ENCODE assay signal across 11 mouse cellular contexts in genomic region chr1:57333550-57334213, GRCm38 (mm10). TPM values are rescaled to one million over a fixed set of nuclear protein-coding genes. Genes with fewer than 3 reads are reported as not detected.
DNase-seq lines count a peak whose midpoint lies in the region; ATAC-seq and TF ChIP-seq lines count a peak whose summit lies in the region.
"Had no signal": no experiment of that assay in that cellular context is flagged by ENCODE, and none has a peak within 500 bp of the region (broad histone marks: within the 10 kb centered on the region; RNA-seq: fewer than 3 reads in every experiment).

No protein-coding gene starts in this region.

- no peak for ATAC-seq in intestine, embryonic 16.5 days
- ATAC-seq in intestine, postnatal 0 days = no peak
- no peak for ATAC-seq in forebrain, embryonic 14.5 days
- ATAC-seq in hindbrain, embryonic 11.5 days (ENCODE audit: low FRiP score) = no peak
- ATAC-seq: Patski had no signal

- H3K4me1 ChIP-seq in intestine, embryonic 16.5 days (ENCODE audit: control insufficient read depth, insufficient read depth, low read length) = no peaks in the 10 kb centered on the region
- no peaks in the 10 kb centered on the region for H3K4me1 ChIP-seq in intestine, postnatal 0 days (replicated peaks; ENCODE audit: control insufficient read depth, insufficient read depth, low read length)
- H3K4me1 ChIP-seq in forebrain, embryonic 14.5 days (ENCODE audit: control insufficient read depth, insufficient read depth, low read length) = peaks cover 17% of the 10 kb centered on the region
- H3K4me1 ChIP-seq in hindbrain, embryonic 11.5 days (replicated peaks; ENCODE audit: control insufficient read depth, insufficient read depth, low read length) = no peaks in the 10 kb centered on the region

- intact Hi-C loops in heart, postnatal 36 days (cut with DNase I) = no loop called here

- no peak for TF ChIP-seq CTCF in intestine, postnatal 0 days (IDR thresholded peaks at IDR 0.05; ENCODE audit: low read depth)

- H3K27ac ChIP-seq in intestine, embryonic 16.5 days (ENCODE audit: low read length) = peak overlapping the region; percentile 25; the same call in 1 of the 2 replicates
- no peak overlapping the region for H3K27ac ChIP-seq in intestine, postnatal 0 days (ENCODE audit: low read depth, low read length)
- H3K27ac ChIP-seq in forebrain, embryonic 14.5 days (ENCODE audit: low read depth, low read length) = no peak overlapping the region
- H3K27ac ChIP-seq in hindbrain, embryonic 11.5 days (ENCODE audit: low read depth, low read length) = no peak overlapping the region

- no peaks in the 10 kb centered on the region for H3K36me3 ChIP-seq in intestine, embryonic 16.5 days (ENCODE audit: control insufficient read depth, insufficient read depth, low read length)
- no peaks in the 10 kb centered on the region for H3K36me3 ChIP-seq in intestine, postnatal 0 days (ENCODE audit: control insufficient read depth, insufficient read depth)
- H3K36me3 ChIP-seq in forebrain, embryonic 14.5 days (ENCODE audit: control insufficient read depth, insufficient read depth, low read length) = no peaks in the 10 kb centered on the region
- H3K36me3 ChIP-seq in hindbrain, embryonic 11.5 days (ENCODE audit: control insufficient read depth, insufficient read depth, low read length) = no peaks in the 10 kb centered on the region

- WGBS in intestine, embryonic 16.5 days = 29% methylated on average over 11 of the region's 11 CpGs
- WGBS in intestine, postnatal 0 days = 41% methylated on average over 11 of the region's 11 CpGs
- WGBS in forebrain, embryonic 14.5 days = 16% methylated on average over 11 of the region's 11 CpGs
- 29% methylated on average over 11 of the region's 11 CpGs for WGBS in hindbrain, embryonic 11.5 days

- peak; percentile 39 for DNase-seq in NIH3T3 (ENCODE audit: low read depth)
- DNase-seq in forebrain, embryonic 14.5 days (ENCODE audit: low spot score) = peak; percentile 83
- peak; percentile 20 to 23 for DNase-seq in heart, postnatal 36 days
- DNase-seq in spleen, postnatal 10 days (ENCODE audit: low spot score in 2 of 2) = no peak
- DNase-seq in thymus, postnatal 36 days = no peak
- no peak for DNase-seq in hindbrain, embryonic 11.5 days (ENCODE audit: low spot score)
- DNase-seq: cerebellum, adult 9-11 months; spleen, adult 18-20 months had no signal

- H3K9ac ChIP-seq in intestine, embryonic 16.5 days (ENCODE audit: low read depth, low read length) = no peak overlapping the region
- no peak overlapping the region for H3K9ac ChIP-seq in intestine, postnatal 0 days (ENCODE audit: low read depth, low read length)
- H3K9ac ChIP-seq in forebrain, embryonic 14.5 days (ENCODE audit: low read length) = no peak overlapping the region; the same call in 1 of the 2 replicates
- no peak overlapping the region for H3K9ac ChIP-seq in hindbrain, embryonic 11.5 days (ENCODE audit: low read depth, low read length)

- no peaks in the 10 kb centered on the region for H3K27me3 ChIP-seq in intestine, embryonic 16.5 days (replicated peaks; ENCODE audit: control insufficient read depth, insufficient read depth, low read length)
- H3K27me3 ChIP-seq in intestine, postnatal 0 days (replicated peaks; ENCODE audit: control insufficient read depth, insufficient read depth, low read length) = no peaks in the 10 kb centered on the region
- H3K27me3 ChIP-seq in forebrain, embryonic 14.5 days (replicated peaks; ENCODE audit: control insufficient read depth, insufficient read depth, low read length) = no peaks in the 10 kb centered on the region
- no peaks in the 10 kb centered on the region for H3K27me3 ChIP-seq in hindbrain, embryonic 11.5 days (ENCODE audit: control insufficient read depth, insufficient read depth, low read length)

- no peaks in the 10 kb centered on the region for H3K9me3 ChIP-seq in intestine, embryonic 16.5 days (ENCODE audit: control insufficient read depth, low read length)
- no peaks in the 10 kb centered on the region for H3K9me3 ChIP-seq in intestine, postnatal 0 days (ENCODE audit: control insufficient read depth)
- no peaks in the 10 kb centered on the region for H3K9me3 ChIP-seq in forebrain, embryonic 14.5 days (replicated peaks; ENCODE audit: control insufficient read depth, low read length)
- no peaks in the 10 kb centered on the region for H3K9me3 ChIP-seq in hindbrain, embryonic 11.5 days (ENCODE audit: control insufficient read depth, low read length)

- H3K4me3 ChIP-seq in intestine, embryonic 16.5 days (ENCODE audit: low read length) = no peak overlapping the region
- no peak overlapping the region for H3K4me3 ChIP-seq in intestine, postnatal 0 days (ENCODE audit: low read depth, low read length)
- H3K4me3 ChIP-seq in forebrain, embryonic 14.5 days (ENCODE audit: low read depth, low read length) = no peak overlapping the region
- H3K4me3 ChIP-seq in hindbrain, embryonic 11.5 days (ENCODE audit: low read depth, low read length) = no peak overlapping the region

- H3K4me2 ChIP-seq in intestine, embryonic 16.5 days (ENCODE audit: low read depth, low read length) = no peak overlapping the region
- no peak overlapping the region for H3K4me2 ChIP-seq in intestine, postnatal 0 days (replicated peaks; ENCODE audit: low read depth)
- H3K4me2 ChIP-seq in forebrain, embryonic 14.5 days (ENCODE audit: low read length) = no peak overlapping the region
- no peak overlapping the region for H3K4me2 ChIP-seq in hindbrain, embryonic 11.5 days (replicated peaks; ENCODE audit: low read depth, low read length)

RNA-seq across cellular contexts. Expression of gene 1700066M21Rik, which starts 43.7 kb away (rescaled TPM):
- 10.9 and 11.5 TPM in 2 replicates for polyA plus RNA-seq in intestine, embryonic 16.5 days (2015; fragmentation: Nextera tagmentation; extraction: Ambion mirVana)
- polyA plus RNA-seq in intestine, postnatal 0 days (2015; fragmentation: Nextera tagmentation; extraction: Ambion mirVana) = 4.3 and 4.8 TPM in 2 replicates
- polyA plus RNA-seq in forebrain, embryonic 14.5 days (2014; fragmentation: Nextera tagmentation; extraction: Ambion mirVana) = 30.3 and 36.8 TPM in 2 replicates
- total RNA-seq in heart, postnatal 36 days (2021) = 1 to 10 TPM; 2.5 to 2.6 TPM
- polyA plus RNA-seq in hindbrain, embryonic 11.5 days (2014; fragmentation: Nextera tagmentation; extraction: Ambion mirVana) = 15.3 and 15.7 TPM in 2 replicates

Comparison
In these comparisons a context has a peak if more than half of its experiments do, and no peak if none do; other contexts are left out.
1. DNase-seq: peak in NIH3T3 (single experiment), forebrain, embryonic 14.5 days (single experiment) and heart, postnatal 36 days (2 of 2); none in spleen, postnatal 10 days (0 of 2), thymus, postnatal 36 days (0 of 2) and hindbrain, embryonic 11.5 days (single experiment).